Mouse (Mus musculus) limb, embryonic 15.5 days (tissue): Measurements from ENCODE around the gene Rabl3. TPM values are rescaled to one million over a fixed set of nuclear protein-coding genes. Genes with fewer than 3 reads are reported as not detected.

Experiments used
- ATAC-seq: fragments of 200-750 bp; cut with Nextera tagmentation; 2 replicates; pipeline ENCODE4 v1.8.0; 2017; ENCODE audit warnings: low read depth, moderate TSS enrichment; ENCODE audit not compliant: insufficient number of reproducible peaks, low FRiP score, low TSS enrichment
- H3K27ac ChIP-seq: fragments of 300-500 bp; sonication (generic); 2 replicates; pipeline ENCODE4 v1.5.1; 2015; ENCODE audit warnings: moderate library complexity, mild to moderate bottlenecking, inconsistent platforms
- H3K27me3 ChIP-seq: fragments of 300-500 bp; sonication (generic); 2 replicates; pipeline ENCODE4 v1.6.1; 2015; ENCODE audit warnings: inconsistent platforms
- H3K36me3 ChIP-seq: fragments of 300-500 bp; sonication (generic); 2 replicates; pipeline ENCODE4 v1.6.1; 2015; ENCODE audit warnings: inconsistent platforms
- H3K4me1 ChIP-seq: fragments of 300-500 bp; sonication (generic); 2 replicates; pipeline ENCODE4 v1.6.1; 2015; ENCODE audit warnings: inconsistent platforms
- H3K4me2 ChIP-seq: fragments of 300-500 bp; sonication (generic); 2 replicates; pipeline ENCODE4 v1.6.1; 2015; ENCODE audit warnings: mild to moderate bottlenecking, inconsistent platforms
- H3K4me3 ChIP-seq: fragments of 300-500 bp; sonication (generic); 2 replicates; pipeline ENCODE4 v1.5.1; 2015; ENCODE audit warnings: mild to moderate bottlenecking, inconsistent platforms
- H3K9ac ChIP-seq: fragments of 300-500 bp; sonication (generic); 2 replicates; pipeline ENCODE4 v1.6.1; 2015; ENCODE audit warnings: inconsistent platforms
- H3K9me3 ChIP-seq: fragments of 300-500 bp; sonication (generic); 2 replicates; pipeline ENCODE4 v1.6.1; 2016; ENCODE audit warnings: inconsistent platforms
- WGBS: fragments of 180-500 bp; shearing (Covaris S2); methylation state at CpG from one replicate; pipeline ENCODE4 v1.1.7; 2015; 5-methylcytosine and 5-hydroxymethylcytosine counted together
- polyA plus RNA-seq: library from polyadenylated mRNA; unstranded; fragments of >200 nt; fragmentation: Nextera tagmentation; extraction: Ambion mirVana; gene quantifications from 2 replicates; pipeline ENCODE4 v1.2.1, GENCODE M21; 2015

Gene Rabl3
- polyA plus RNA-seq, 1 experiment from 2014 or later = 22.8 TPM

DNA sequence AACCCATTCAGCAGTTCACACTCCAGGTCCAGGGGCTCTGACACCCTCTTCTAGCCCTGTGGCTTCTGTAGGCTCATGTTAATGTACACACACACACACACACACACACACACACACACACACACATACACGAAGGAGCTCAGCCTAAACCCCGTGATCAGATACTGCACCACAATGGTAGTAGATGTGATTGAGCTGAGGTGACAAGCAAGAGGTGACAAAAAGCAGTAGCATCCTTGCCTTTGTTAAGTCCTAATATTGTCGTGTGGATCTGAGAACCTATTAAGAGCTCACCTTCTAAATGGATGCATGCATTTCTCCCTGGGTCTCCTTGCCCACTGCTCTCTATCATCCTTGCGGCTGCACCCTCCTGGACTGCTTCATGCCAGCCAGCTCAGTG is 41.0 kb downstream of the Rabl3 start:
- WGBS = 80% methylated on average over 4 of the region's 4 CpGs
- no peaks in the 10 kb centered on the region for H3K27me3 ChIP-seq

DNA sequence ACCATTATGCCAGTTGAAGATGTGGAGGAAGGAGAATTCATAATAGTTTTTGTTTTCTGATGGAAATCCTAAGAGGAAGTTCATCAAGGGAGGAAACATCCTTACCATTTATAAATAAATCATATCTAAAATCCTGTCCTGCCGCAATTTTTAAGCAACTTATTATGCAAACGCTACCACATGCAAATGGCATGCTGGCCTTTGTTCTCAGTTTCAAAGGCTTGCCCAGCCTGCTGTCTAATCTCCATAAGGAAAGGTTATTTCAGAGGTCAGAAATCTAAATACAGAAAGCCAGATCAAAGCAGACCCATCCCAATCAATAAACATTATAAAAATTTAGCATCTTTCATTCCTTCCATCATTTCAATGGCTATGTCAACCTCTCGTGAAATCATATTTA is 42.2 kb downstream of the Rabl3 start:
- Histone ChIP-seq H3K9ac (no peak overlapping the region), H3K27me3 (no peaks in the 10 kb centered on the region), H3K27ac (no peak overlapping the region), H3K36me3 (no peaks in the 10 kb centered on the region), H3K9me3 (no peaks in the 10 kb centered on the region), H3K4me2 (no peak overlapping the region), H3K4me3 (no peak overlapping the region), H3K4me1 (peaks cover 11% of the 10 kb centered on the region)
- ATAC-seq = no peak
- WGBS = 88% methylated on average over 3 of the region's 3 CpGs

More for the DNA sequence above, 41.0 kb downstream of the Rabl3 start:
- Histone ChIP-seq H3K4me3 (no peak overlapping the region), H3K36me3 (no peaks in the 10 kb centered on the region), H3K4me1 (peaks cover 11% of the 10 kb centered on the region), H3K27ac (no peak overlapping the region), H3K9ac (no peak overlapping the region), H3K4me2 (no peak overlapping the region), H3K9me3 (no peaks in the 10 kb centered on the region)
- no peak for ATAC-seq

DNA sequence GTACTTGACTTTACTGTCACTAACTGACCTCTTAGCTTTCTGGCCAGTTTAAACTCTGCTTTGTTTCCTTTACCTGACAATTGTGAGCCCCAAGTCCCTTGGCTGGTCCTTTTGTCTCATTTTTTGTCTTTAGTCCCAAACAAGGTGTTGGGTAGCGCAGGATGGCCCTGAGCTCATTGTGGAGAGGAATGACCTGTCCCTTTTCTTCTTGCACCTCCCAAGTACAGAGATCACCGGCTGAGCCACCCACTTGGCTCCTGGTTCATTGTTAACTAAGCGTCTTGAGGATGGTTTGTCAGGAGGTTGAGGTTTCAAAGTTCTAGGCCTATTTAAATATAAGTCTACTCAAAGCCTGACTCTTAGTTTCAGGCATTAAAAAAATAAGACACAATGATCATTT is 43.6 kb downstream of the Rabl3 start:
- Histone ChIP-seq H3K9me3 (no peaks in the 10 kb centered on the region), H3K27ac (no peak overlapping the region), H3K9ac (no peak overlapping the region), H3K4me3 (no peak overlapping the region), H3K27me3 (no peaks in the 10 kb centered on the region), H3K36me3 (no peaks in the 10 kb centered on the region), H3K4me1 (peaks cover 11% of the 10 kb centered on the region), H3K4me2 (no peak overlapping the region)
- no peak for ATAC-seq
- WGBS = 89% methylated on average over 3 of the region's 3 CpGs

DNA sequence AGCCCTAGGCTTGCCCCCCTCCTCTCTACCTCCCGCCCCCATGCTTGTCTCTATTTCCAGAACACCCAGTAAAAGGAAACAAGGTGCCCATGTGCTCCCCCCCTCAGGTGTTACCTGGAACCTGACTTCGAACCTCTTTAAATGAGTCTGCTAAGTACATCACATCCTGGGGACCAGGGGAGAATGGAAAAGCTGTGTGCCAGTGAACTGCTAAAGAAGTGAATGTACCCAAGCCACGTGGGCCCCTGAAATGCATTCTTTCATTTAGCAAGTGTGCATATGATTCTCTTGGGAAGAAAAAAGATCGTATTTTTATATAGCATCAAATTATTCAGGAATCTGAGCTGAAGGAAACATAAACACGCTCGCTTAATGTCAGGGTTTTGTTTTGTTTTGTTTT is 44.1 kb downstream of the Rabl3 start:
- no peak for ATAC-seq
- H3K4me1 ChIP-seq = peaks cover 11% of the 10 kb centered on the region
- H3K9ac ChIP-seq = no peak overlapping the region
- 22% methylated on average over 6 of the region's 6 CpGs for WGBS
- H3K27me3 ChIP-seq = no peaks in the 10 kb centered on the region
- H3K36me3 ChIP-seq = no peaks in the 10 kb centered on the region
- 0 out of 2 replicates have a peak overlapping the region, but pooled peaks have one; percentile 26 for H3K4me3 ChIP-seq
- H3K4me2 ChIP-seq = peak overlapping the region; percentile 42
- no peak overlapping the region for H3K27ac ChIP-seq
- no peaks in the 10 kb centered on the region for H3K9me3 ChIP-seq

DNA sequence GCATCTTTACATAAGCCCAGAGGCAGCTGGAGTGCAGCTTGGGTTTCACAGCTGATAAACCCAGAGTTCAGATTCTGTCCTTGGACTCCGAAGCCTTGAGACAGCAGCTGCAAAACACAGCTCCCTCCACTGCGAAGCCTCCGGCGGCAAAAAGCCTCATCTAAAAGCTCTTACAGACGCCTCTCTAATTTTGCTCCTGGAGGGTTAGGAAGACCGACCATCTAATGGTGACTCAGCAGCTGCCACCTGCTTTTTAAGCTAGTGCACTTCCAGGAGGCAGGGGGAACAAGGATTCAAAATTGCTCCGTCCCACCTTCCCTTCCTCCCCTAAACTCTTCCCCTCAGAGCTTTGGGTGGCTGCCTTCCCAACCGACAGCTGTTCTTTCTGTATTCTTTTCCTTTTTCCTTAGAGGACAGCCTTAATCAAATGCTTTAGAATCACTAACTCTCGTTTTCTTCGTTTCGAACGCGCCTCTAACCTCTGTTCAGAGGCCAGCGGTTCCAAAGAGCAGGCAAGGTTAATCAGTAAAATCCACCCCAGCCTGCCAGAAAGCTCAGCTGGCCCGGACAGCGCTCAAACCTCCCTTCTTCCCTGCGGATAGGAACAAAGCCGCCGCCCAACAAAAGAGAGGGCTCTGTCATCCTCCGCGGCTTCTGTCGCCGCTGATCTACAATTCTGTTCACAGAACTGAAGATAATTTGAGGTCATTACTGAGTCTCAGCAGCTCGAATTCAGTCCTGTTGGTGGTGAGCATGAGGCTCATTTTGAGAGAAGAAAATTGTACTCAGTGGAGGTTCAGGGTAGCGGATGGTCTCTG is 44.7 kb downstream of the Rabl3 start:
- Histone ChIP-seq H3K4me1 (peaks cover 11% of the 10 kb centered on the region), H3K27ac (peak overlapping the region; percentile 52), H3K4me3 (peak overlapping the region; percentile 26), H3K9ac (peak overlapping the region; percentile 2; the same call in 1 of the 2 replicates), H3K9me3 (no peaks in the 10 kb centered on the region), H3K4me2 (peak overlapping the region; percentile 42), H3K27me3 (no peaks in the 10 kb centered on the region), H3K36me3 (no peaks in the 10 kb centered on the region)
- WGBS = 4% methylated on average over 25 of the region's 25 CpGs
- ATAC-seq = peak; percentile 51

DNA sequence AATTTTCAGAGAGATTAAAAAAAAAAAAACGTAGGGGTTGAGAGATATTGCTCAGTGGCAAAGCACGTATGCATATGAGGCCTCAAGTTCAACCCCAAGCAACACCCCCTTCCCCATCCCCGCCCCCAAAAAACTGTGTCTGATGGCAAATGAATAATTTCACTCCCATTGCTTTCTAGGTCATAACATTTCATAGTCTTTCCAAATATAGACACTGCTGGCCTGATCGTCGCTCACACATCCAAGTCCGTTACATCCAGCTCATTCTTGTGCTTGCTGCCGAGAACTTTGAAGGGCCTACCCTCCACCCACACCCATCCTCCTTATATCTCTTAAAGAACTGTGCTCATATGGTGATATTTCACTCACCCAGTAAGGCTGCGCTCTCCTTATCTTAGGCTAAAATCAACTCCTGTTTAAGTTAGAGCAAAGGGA is 45.5 kb downstream of the Rabl3 start:
- no peaks in the 10 kb centered on the region for H3K9me3 ChIP-seq
- no peak overlapping the region for H3K4me3 ChIP-seq
- no peaks in the 10 kb centered on the region for H3K27me3 ChIP-seq
- peak overlapping the region; percentile 42; the same call in 1 of the 2 replicates for H3K4me2 ChIP-seq
- H3K4me1 ChIP-seq = peaks cover 11% of the 10 kb centered on the region
- 80% methylated on average over 8 of the region's 8 CpGs for WGBS
- H3K36me3 ChIP-seq = no peaks in the 10 kb centered on the region
- no peak overlapping the region for H3K9ac ChIP-seq
- ATAC-seq = no peak
- no peak overlapping the region for H3K27ac ChIP-seq

DNA sequence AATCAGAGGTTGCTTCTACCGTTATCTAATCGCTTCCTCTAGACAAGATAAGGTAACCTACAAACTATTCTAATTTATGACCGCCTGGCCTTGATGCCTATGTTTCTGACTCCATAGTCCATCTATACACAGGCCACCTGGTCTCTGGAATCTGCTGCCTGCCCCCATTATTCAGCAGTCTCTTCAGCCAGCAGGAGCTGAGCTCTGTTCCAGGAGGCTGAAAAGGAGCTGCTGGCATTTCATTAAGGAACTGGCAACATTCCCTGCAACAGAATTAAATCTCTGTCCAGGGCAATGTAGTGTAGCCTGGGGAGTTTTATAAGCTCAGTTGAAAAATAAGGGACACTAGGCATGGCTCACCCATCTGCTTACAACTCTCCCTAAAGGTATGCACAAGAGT is 51.2 kb downstream of the Rabl3 start:
- Histone ChIP-seq H3K4me1 (no peaks in the 10 kb centered on the region), H3K9ac (no peak overlapping the region), H3K36me3 (no peaks in the 10 kb centered on the region), H3K9me3 (no peaks in the 10 kb centered on the region), H3K4me2 (no peak overlapping the region), H3K27ac (no peak overlapping the region), H3K4me3 (no peak overlapping the region), H3K27me3 (no peaks in the 10 kb centered on the region)
- 89% methylated on average over 3 of the region's 3 CpGs for WGBS
- no peak for ATAC-seq

DNA sequence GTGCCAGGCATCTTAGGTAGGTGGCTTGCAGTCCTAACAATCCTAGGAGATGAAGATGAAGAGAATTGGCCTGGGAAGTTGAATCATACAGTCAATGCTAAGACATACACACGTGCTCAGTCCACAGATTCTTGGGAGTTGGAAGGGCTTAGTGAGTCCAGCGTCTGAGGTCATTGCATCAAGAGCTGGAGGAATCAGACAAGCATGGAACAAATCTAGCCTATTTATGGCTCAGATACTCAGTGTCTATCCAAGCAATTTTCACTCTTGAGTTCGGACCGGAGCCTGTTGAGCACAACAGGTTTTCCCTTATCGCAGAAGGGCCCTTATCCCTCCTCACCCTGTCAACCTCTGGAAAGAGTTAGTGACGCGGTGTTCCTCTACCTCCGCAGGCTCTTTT is 51.9 kb downstream of the Rabl3 start:
- H3K9me3 ChIP-seq = no peaks in the 10 kb centered on the region
- 83% methylated on average over 8 of the region's 8 CpGs for WGBS
- H3K4me3 ChIP-seq = no peak overlapping the region
- H3K4me1 ChIP-seq = no peaks in the 10 kb centered on the region
- H3K27ac ChIP-seq = no peak overlapping the region
- no peak for ATAC-seq
- H3K36me3 ChIP-seq = no peaks in the 10 kb centered on the region
- H3K27me3 ChIP-seq = no peaks in the 10 kb centered on the region
- H3K9ac ChIP-seq = no peak overlapping the region
- no peak overlapping the region for H3K4me2 ChIP-seq

DNA sequence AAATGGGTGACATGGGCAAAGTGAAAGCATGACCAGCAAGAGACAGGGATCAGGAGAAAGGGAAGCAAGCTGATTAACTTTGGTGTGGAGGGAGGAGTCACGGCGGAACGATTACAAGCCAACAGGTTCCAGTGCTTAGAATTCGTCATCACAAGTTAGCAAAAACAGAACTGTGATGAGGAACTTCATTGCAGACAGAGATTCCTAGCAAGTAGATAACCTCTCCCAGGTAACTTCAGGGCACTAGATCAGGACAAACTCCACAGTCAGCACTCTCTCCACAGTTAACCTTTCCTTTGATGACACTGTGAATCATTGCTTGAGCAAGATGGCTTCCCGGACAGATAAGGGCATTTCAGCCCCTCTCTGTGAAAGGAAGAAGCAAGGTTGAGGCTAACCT is 57.7 kb downstream of the Rabl3 start:
- no peaks in the 10 kb centered on the region for H3K4me1 ChIP-seq
- H3K4me2 ChIP-seq = no peak overlapping the region
- H3K27ac ChIP-seq = no peak overlapping the region
- no peak overlapping the region for H3K9ac ChIP-seq
- H3K36me3 ChIP-seq = no peaks in the 10 kb centered on the region
- no peaks in the 10 kb centered on the region for H3K9me3 ChIP-seq
- ATAC-seq = no peak
- H3K4me3 ChIP-seq = no peak overlapping the region
- no peaks in the 10 kb centered on the region for H3K27me3 ChIP-seq
- 80% methylated on average over 5 of the region's 5 CpGs for WGBS

DNA sequence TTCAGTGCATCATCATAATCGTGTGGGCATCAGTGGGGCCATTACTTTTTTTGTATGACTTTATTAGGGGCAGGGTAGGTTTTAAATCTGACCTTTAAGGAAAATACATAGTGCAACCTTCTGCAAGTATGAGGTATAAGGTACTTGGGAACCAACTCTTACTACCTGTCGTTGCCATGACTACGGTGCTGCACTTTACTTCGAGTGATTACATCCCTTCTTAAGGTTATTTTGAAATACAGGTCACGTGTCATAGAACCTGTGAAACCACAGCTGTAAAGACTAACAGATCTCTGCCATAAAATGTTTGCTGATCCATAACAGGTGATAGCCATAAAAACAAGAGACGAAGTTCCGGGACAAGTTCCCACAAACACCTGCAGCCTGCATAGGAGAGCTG is 58.8 kb downstream of the Rabl3 start:
- H3K9me3 ChIP-seq = no peaks in the 10 kb centered on the region
- H3K4me2 ChIP-seq = no peak overlapping the region
- H3K36me3 ChIP-seq = no peaks in the 10 kb centered on the region
- no peaks in the 10 kb centered on the region for H3K4me1 ChIP-seq
- no peak for ATAC-seq
- no peak overlapping the region for H3K27ac ChIP-seq
- no peak overlapping the region for H3K4me3 ChIP-seq
- H3K27me3 ChIP-seq = no peaks in the 10 kb centered on the region
- 45% methylated on average over 7 of the region's 7 CpGs for WGBS
- no peak overlapping the region for H3K9ac ChIP-seq

DNA sequence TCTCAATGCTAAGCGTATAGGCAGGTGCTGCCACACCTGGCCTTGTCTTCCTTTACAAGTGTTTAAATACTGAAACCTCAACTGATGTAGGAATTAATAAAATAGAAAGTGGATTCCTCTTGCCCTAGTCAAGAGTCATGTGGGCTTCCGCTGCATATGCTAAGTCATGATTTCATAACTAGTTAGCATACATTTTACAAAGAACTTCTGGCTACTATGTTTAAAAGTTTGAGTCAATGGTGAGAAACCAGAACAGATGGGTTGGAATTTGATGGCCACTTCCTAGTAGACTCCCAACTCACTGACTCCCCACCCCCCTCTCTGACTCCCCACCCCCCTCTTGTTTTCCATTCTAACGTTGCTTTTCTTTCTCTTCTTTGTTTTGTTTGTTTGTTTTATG is 59.6 kb downstream of the Rabl3 start:
- Histone ChIP-seq H3K4me2 (no peak overlapping the region), H3K36me3 (no peaks in the 10 kb centered on the region), H3K4me3 (no peak overlapping the region), H3K27me3 (no peaks in the 10 kb centered on the region), H3K4me1 (no peaks in the 10 kb centered on the region), H3K9me3 (no peaks in the 10 kb centered on the region), H3K9ac (no peak overlapping the region), H3K27ac (no peak overlapping the region)
- WGBS = 68% methylated on average over 3 of the region's 3 CpGs
- no peak for ATAC-seq

DNA sequence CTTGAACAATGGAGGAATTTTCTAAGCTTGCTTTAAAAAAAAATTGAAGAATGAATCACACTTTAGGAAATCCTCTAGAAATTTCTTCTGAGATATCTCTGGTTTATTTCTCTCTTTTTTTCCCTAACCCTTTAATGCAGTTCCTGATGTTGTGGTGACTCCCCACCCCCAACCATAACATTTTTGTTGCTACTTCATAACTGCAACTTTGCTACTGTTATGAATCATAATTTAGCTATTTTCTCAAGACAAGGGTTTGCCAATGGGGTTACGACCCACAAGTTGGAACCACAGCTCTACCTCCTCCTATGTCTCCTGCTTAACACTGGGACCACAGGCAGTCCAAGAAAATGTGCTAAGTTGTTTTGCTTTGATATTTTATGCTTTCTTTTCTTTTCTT is 63.7 kb downstream of the Rabl3 start:
- no peak overlapping the region for H3K27ac ChIP-seq
- no peak for ATAC-seq
- WGBS = 89% methylated on average over 1 of the region's 1 CpGs
- no peak overlapping the region for H3K4me3 ChIP-seq
- H3K9ac ChIP-seq = no peak overlapping the region
- no peak overlapping the region for H3K4me2 ChIP-seq
- no peaks in the 10 kb centered on the region for H3K4me1 ChIP-seq
- no peaks in the 10 kb centered on the region for H3K27me3 ChIP-seq
- no peaks in the 10 kb centered on the region for H3K9me3 ChIP-seq
- no peaks in the 10 kb centered on the region for H3K36me3 ChIP-seq
